20 mouse cellular contexts compared by ENCODE assay signal in genomic region chr5:24202492-24202891, GRCm38 (mm10). TPM values are rescaled to one million over a fixed set of nuclear protein-coding genes. Genes with fewer than 3 reads are reported as not detected.
DNase-seq lines count a peak whose midpoint lies in the region; ATAC-seq lines count a peak whose summit lies in the region.
"Had no signal": no experiment of that assay in that cellular context is flagged by ENCODE, and none has a peak within 500 bp of the region (broad histone marks: within the 10 kb centered on the region; RNA-seq: fewer than 3 reads in every experiment).

No protein-coding gene starts in this region.

- no peak overlapping the region for H3K27ac ChIP-seq in kidney, embryonic 16.5 days (ENCODE audit: low read length)
- H3K27ac ChIP-seq: embryonic facial prominence, embryonic 15.5 days; liver, embryonic 12.5 days; neural tube, embryonic 13.5 days had no signal

- no peaks in the 10 kb centered on the region for H3K9me3 ChIP-seq in kidney, embryonic 16.5 days (ENCODE audit: low read length)
- H3K9me3 ChIP-seq: embryonic facial prominence, embryonic 15.5 days; liver, embryonic 12.5 days; neural tube, embryonic 13.5 days had no signal

- no peaks in the 10 kb centered on the region for H3K27me3 ChIP-seq in kidney, embryonic 16.5 days (ENCODE audit: insufficient read depth, low read length)
- H3K27me3 ChIP-seq: embryonic facial prominence, embryonic 15.5 days; liver, embryonic 12.5 days; neural tube, embryonic 13.5 days; Patski had no signal

- H3K4me1 ChIP-seq in kidney, embryonic 16.5 days (ENCODE audit: insufficient read depth, low read length): no peaks in the 10 kb centered on the region
- H3K4me1 ChIP-seq: embryonic facial prominence, embryonic 15.5 days; liver, embryonic 12.5 days; neural tube, embryonic 13.5 days had no signal

- intact Hi-C loops in heart, postnatal 36 days (cut with DNase I): no loop called here
- intact Hi-C loops in left cerebral cortex, postnatal 25 days (cut with DNase I): no loop called here
- intact Hi-C loops in heart, postnatal 10 days (cut with DNase I): no loop called here

- peak; percentile 82 for DNase-seq in heart, adult 11 months
- DNase-seq in heart, postnatal 36 days: no peak
- peak; percentile 59 to 77 for DNase-seq in right cerebral cortex, postnatal 10 days (ENCODE audit: low spot score in 2 of 2)
- no peak for DNase-seq in right cerebral cortex, postnatal 14 days
- peak; percentile 18 to 66 for DNase-seq in frontal cortex, postnatal 10 days (ENCODE audit: low spot score in 2 of 2)
- DNase-seq in left cerebral cortex, postnatal 25 days (ENCODE audit: low spot score in 2 of 2): peak; percentile 21 to 46
- DNase-seq in heart, postnatal 10 days: no peak
- DNase-seq: cerebellum, adult 11-12 months; gastrocnemius, postnatal 36 days; heart, postnatal 4 days; kidney, postnatal 10 days; thymus, postnatal 4 days had no signal

- WGBS in kidney, embryonic 16.5 days: 90% methylated on average over 5 of the region's 5 CpGs

- H3K9ac ChIP-seq in kidney, embryonic 16.5 days (replicated peaks; ENCODE audit: low read length): no peak overlapping the region
- H3K9ac ChIP-seq: embryonic facial prominence, embryonic 15.5 days; liver, embryonic 12.5 days; neural tube, embryonic 13.5 days had no signal

- ATAC-seq in kidney, embryonic 16.5 days (ENCODE audit: low FRiP score, low TSS enrichment): no peak
- ATAC-seq: intestine, postnatal 0 days; liver, embryonic 12.5 days; lung, postnatal 0 days; Patski had no signal

- no peak overlapping the region for H3K4me3 ChIP-seq in kidney, embryonic 16.5 days (ENCODE audit: low read length)
- H3K4me3 ChIP-seq: embryonic facial prominence, embryonic 15.5 days; liver, embryonic 12.5 days; neural tube, embryonic 13.5 days had no signal

- no peaks in the 10 kb centered on the region for H3K36me3 ChIP-seq in kidney, embryonic 16.5 days (ENCODE audit: insufficient read depth, low read length)
- H3K36me3 ChIP-seq: embryonic facial prominence, embryonic 15.5 days; liver, embryonic 12.5 days; neural tube, embryonic 13.5 days had no signal

- H3K4me2 ChIP-seq in kidney, embryonic 16.5 days (replicated peaks; ENCODE audit: low read depth, low read length): no peak overlapping the region
- H3K4me2 ChIP-seq: embryonic facial prominence, embryonic 15.5 days; heart, embryonic 11.5 days; liver, embryonic 12.5 days; neural tube, embryonic 13.5 days had no signal

RNA-seq across cellular contexts. Expression of gene Nupl2, which starts 37.7 kb away (rescaled TPM):
- 1 to 10 TPM; 7.1 to 8.6 TPM for total RNA-seq in heart, postnatal 36 days (2021)
- 10 to 100 TPM; 11.1 to 13.1 TPM for total RNA-seq in left cerebral cortex, postnatal 25 days (2021)
- 12.3 and 15.8 TPM in 2 replicates for polyA plus RNA-seq in kidney, embryonic 16.5 days (2015; fragmentation: Nextera tagmentation; extraction: Ambion mirVana)
- 10 to 100 TPM in 1 of 2 experiments, 1 to 10 TPM in 1; 9.1 to 10.7 TPM for total RNA-seq in heart, postnatal 10 days (2021)

Comparison
In these comparisons a context has a peak if more than half of its experiments do, and no peak if none do; other contexts are left out.
1. DNase-seq: peak in heart, adult 11 months (single experiment), right cerebral cortex, postnatal 10 days (2 of 2), frontal cortex, postnatal 10 days (2 of 2) and left cerebral cortex, postnatal 25 days (2 of 2); none in heart, postnatal 36 days (0 of 2), right cerebral cortex, postnatal 14 days (single experiment) and heart, postnatal 10 days (0 of 2).